Mouse (Mus musculus) neural tube, embryonic 14.5 days (tissue): ENCODE results near the gene Ptprj. TPM values are rescaled to one million over a fixed set of nuclear protein-coding genes. Genes with fewer than 3 reads are reported as not detected.
A peak's percentile ranks its signal among the peaks of the same experiment; 100 is the strongest.

Experiments
- ATAC-seq: fragments of 200-750 bp; cut with Nextera tagmentation; 2 replicates; pipeline ENCODE4 v1.8.0; 2017; ENCODE audit warnings: low read depth, mild to moderate bottlenecking, moderate TSS enrichment, moderate library complexity
- H3K27ac ChIP-seq: fragments of 300-500 bp; sonication (generic); 2 replicates; pipeline ENCODE4 v1.5.1; 2014; ENCODE audit warnings: low read depth, mild to moderate bottlenecking, control low read depth, low read length, moderate library complexity, mixed read lengths
- H3K27me3 ChIP-seq: fragments of 300-500 bp; sonication (generic); 2 replicates; pipeline ENCODE4 v1.6.1; 2014; ENCODE audit warnings: low read length; ENCODE audit not compliant: control insufficient read depth, insufficient read depth
- H3K36me3 ChIP-seq: fragments of 300-500 bp; sonication (generic); 2 replicates; pipeline ENCODE4 v1.6.1; 2014; ENCODE audit warnings: low read length, mixed read lengths; ENCODE audit not compliant: control insufficient read depth, insufficient read depth
- H3K4me1 ChIP-seq: fragments of 300-500 bp; sonication (generic); 2 replicates; pipeline ENCODE4 v1.6.1; 2014; ENCODE audit warnings: low read length; ENCODE audit not compliant: control insufficient read depth, insufficient read depth
- H3K4me2 ChIP-seq: fragments of 300-500 bp; sonication (generic); 2 replicates; pipeline ENCODE4 v1.6.1; 2014; ENCODE audit warnings: mild to moderate bottlenecking, low read depth, low read length, control low read depth
- H3K4me3 ChIP-seq: fragments of 300-500 bp; sonication (generic); 2 replicates; pipeline ENCODE4 v1.5.1; 2014; ENCODE audit warnings: low read depth, low read length, control low read depth, mixed read lengths
- H3K9ac ChIP-seq: fragments of 300-500 bp; sonication (generic); replicated peaks from 2 replicates; pipeline ENCODE4 v1.6.1; 2014; ENCODE audit warnings: low read depth, mild to moderate bottlenecking, control low read depth, low read length, mixed read lengths
- H3K9me3 ChIP-seq: fragments of 300-500 bp; sonication (generic); 2 replicates; pipeline ENCODE4 v1.6.1; 2016; ENCODE audit warnings: low read length; ENCODE audit not compliant: control insufficient read depth
- WGBS: fragments of 180-500 bp; shearing (Covaris S2); extraction: QIAGEN DNeasy Blood & Tissue Kit; methylation state at CpG from one replicate; pipeline ENCODE4 v1.1.7; 2014; 5-methylcytosine and 5-hydroxymethylcytosine counted together
- polyA plus RNA-seq: library from polyadenylated mRNA; unstranded; fragments of >200 nt; fragmentation: Nextera tagmentation; extraction: Ambion mirVana; gene quantifications from 2 replicates; pipeline ENCODE4 v1.2.1, GENCODE M21; 2014

Ptprj gene
- polyA plus RNA-seq, 1 experiment from 2014 or later = 9.7 TPM

- Histone ChIP-seq H3K9me3 (no peaks in the 10 kb centered on the region), H3K4me2 (no peak overlapping the region), H3K36me3 (no peaks in the 10 kb centered on the region), H3K27ac (no peak overlapping the region), H3K27me3 (no peaks in the 10 kb centered on the region), H3K9ac (no peak overlapping the region), H3K4me1 (peaks cover 14% of the 10 kb centered on the region; the same call in 1 of the 2 replicates), H3K4me3 (no peak overlapping the region)
- WGBS = 89% methylated on average over 5 of the region's 5 CpGs
- no peak for ATAC-seq
Measured at GRCm38 (mm10) chr2:90532095-90532494, 48.4 kb downstream of the Ptprj start.

- Histone ChIP-seq H3K36me3 (no peaks in the 10 kb centered on the region), H3K4me1 (peaks cover 16% of the 10 kb centered on the region; the same call in 1 of the 2 replicates), H3K27ac (0 out of 2 replicates have a peak overlapping the region, but pooled peaks have one; percentile 0), H3K27me3 (no peaks in the 10 kb centered on the region), H3K9me3 (no peaks in the 10 kb centered on the region), H3K4me3 (no peak overlapping the region), H3K4me2 (no peak overlapping the region), H3K9ac (no peak overlapping the region)
- no peak for ATAC-seq
- WGBS = 87% methylated on average over 5 of the region's 5 CpGs
Measured at GRCm38 (mm10) chr2:90528107-90528506, 52.3 kb downstream of the Ptprj start.

DNA sequence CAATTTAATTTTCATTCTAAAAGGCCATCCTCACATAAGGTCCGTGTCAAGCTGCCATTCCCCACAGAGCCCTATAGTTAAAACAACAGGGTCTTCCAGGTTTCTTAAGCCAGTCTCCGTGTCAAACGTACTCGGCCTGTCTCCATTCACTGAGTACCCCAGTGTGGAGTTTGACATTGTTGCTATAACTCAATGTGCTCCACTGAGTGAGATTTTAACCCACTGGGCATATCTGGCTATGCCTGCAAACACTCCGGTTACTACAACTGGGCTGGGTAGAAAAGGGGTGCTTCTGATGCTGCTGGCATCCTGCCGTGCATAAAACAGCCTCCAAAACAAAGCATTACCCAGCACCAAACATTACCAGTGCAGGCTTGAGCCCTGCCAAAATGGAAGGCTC is 53.5 kb downstream of the Ptprj start:
- 24% methylated on average over 6 of the region's 6 CpGs for WGBS
- Histone ChIP-seq H3K4me1 (peaks cover 16% of the 10 kb centered on the region; the same call in 1 of the 2 replicates), H3K9me3 (no peaks in the 10 kb centered on the region), H3K4me2 (no peak overlapping the region), H3K36me3 (no peaks in the 10 kb centered on the region), H3K4me3 (no peak overlapping the region), H3K9ac (no peak overlapping the region; the same call in 1 of the 2 replicates), H3K27ac (peak overlapping the region; percentile 44), H3K27me3 (no peaks in the 10 kb centered on the region)
- ATAC-seq = peak; percentile 25; the same call in 1 of the 2 replicates

- no peak overlapping the region for H3K4me2 ChIP-seq
- H3K9me3 ChIP-seq = no peaks in the 10 kb centered on the region
- 16% methylated on average over 6 of the region's 6 CpGs for WGBS
- H3K27me3 ChIP-seq = no peaks in the 10 kb centered on the region
- peak overlapping the region; percentile 44 for H3K27ac ChIP-seq
- H3K9ac ChIP-seq = no peak overlapping the region; the same call in 1 of the 2 replicates
- no peak overlapping the region for H3K4me3 ChIP-seq
- ATAC-seq = 0 out of 2 replicates have a peak, but pooled peaks have one; percentile 68
- no peaks in the 10 kb centered on the region for H3K36me3 ChIP-seq
- H3K4me1 ChIP-seq = peaks cover 16% of the 10 kb centered on the region; the same call in 1 of the 2 replicates
Measured at GRCm38 (mm10) chr2:90526564-90526963, 53.9 kb downstream of the Ptprj start.

DNA sequence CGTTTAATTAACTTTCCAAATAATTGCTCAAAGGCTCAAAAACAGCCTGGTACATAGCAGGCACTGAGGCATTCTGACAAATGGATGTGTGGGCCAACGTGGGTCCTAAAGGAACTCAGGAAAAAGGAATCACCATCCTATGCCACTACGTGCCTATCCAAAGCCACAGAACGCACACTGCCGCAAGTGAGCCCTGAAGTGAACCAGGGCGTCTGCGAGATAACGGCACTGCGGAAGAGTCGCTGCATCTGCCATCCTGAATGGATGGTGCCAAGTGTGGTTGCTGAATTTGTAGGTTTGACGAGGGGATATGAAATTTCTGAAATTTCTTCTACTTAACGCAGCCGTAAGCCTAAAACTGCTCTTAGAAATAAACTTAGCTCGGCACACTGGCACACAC is 54.6 kb downstream of the Ptprj start:
- no peak overlapping the region for H3K4me2 ChIP-seq
- no peak for ATAC-seq
- WGBS = 79% methylated on average over 14 of the region's 14 CpGs

DNA sequence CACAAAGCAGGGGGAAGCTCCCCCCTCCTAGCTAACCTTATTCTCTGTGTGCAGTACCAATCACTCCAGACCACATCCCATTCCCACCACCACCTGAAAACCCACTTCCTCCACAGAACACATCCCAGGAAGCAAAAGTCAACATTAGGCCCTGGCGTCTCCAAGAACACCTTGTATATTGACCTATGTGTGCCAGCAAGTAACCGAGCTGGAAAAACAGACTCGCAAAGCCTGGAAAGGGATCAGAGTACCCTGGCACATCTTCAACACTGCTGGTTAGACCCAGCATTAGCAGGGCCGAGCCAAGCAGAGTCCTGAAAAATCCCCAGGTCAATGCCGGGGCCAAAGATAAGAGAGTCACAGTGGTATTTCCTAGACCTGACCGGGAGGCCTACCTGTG is 58.0 kb downstream of the Ptprj start:
- no peak overlapping the region for H3K4me2 ChIP-seq
- no peak overlapping the region for H3K27ac ChIP-seq
- H3K4me3 ChIP-seq = no peak overlapping the region
- H3K9ac ChIP-seq = no peak overlapping the region
- H3K27me3 ChIP-seq = no peaks in the 10 kb centered on the region
- 85% methylated on average over 6 of the region's 6 CpGs for WGBS
- H3K9me3 ChIP-seq = no peaks in the 10 kb centered on the region
- peaks cover 13% of the 10 kb centered on the region; the same call in 1 of the 2 replicates for H3K4me1 ChIP-seq
- no peak for ATAC-seq
- H3K36me3 ChIP-seq = no peaks in the 10 kb centered on the region

More for the DNA sequence above, 54.6 kb downstream of the Ptprj start:
- peaks cover 16% of the 10 kb centered on the region; the same call in 1 of the 2 replicates for H3K4me1 ChIP-seq
- peak overlapping the region; percentile 64 for H3K27ac ChIP-seq
- H3K36me3 ChIP-seq = no peaks in the 10 kb centered on the region
- H3K9ac ChIP-seq = no peak overlapping the region
- H3K27me3 ChIP-seq = no peaks in the 10 kb centered on the region
- no peak overlapping the region for H3K4me3 ChIP-seq
- no peaks in the 10 kb centered on the region for H3K9me3 ChIP-seq

- no peak overlapping the region for H3K4me2 ChIP-seq
- ATAC-seq = no peak
- no peak overlapping the region for H3K27ac ChIP-seq
- H3K4me3 ChIP-seq = no peak overlapping the region
- 86% methylated on average over 1 of the region's 1 CpGs for WGBS
- no peaks in the 10 kb centered on the region for H3K36me3 ChIP-seq
- no peak overlapping the region for H3K9ac ChIP-seq
- peaks cover 10% of the 10 kb centered on the region; the same call in 1 of the 2 replicates for H3K4me1 ChIP-seq
- H3K27me3 ChIP-seq = no peaks in the 10 kb centered on the region
- no peaks in the 10 kb centered on the region for H3K9me3 ChIP-seq
Measured at GRCm38 (mm10) chr2:90521909-90522308, 58.5 kb downstream of the Ptprj start.

GRCm38 (mm10) chr2:90518296-90518695 is 62.2 kb downstream of the Ptprj start:
- Histone ChIP-seq H3K9ac (no peak overlapping the region), H3K4me3 (no peak overlapping the region), H3K36me3 (no peaks in the 10 kb centered on the region), H3K4me2 (no peak overlapping the region), H3K4me1 (peaks cover 4% of the 10 kb centered on the region; the same call in 1 of the 2 replicates), H3K27ac (no peak overlapping the region), H3K9me3 (no peaks in the 10 kb centered on the region), H3K27me3 (no peaks in the 10 kb centered on the region)
- no peak for ATAC-seq
- 86% methylated on average over 6 of the region's 6 CpGs for WGBS

DNA sequence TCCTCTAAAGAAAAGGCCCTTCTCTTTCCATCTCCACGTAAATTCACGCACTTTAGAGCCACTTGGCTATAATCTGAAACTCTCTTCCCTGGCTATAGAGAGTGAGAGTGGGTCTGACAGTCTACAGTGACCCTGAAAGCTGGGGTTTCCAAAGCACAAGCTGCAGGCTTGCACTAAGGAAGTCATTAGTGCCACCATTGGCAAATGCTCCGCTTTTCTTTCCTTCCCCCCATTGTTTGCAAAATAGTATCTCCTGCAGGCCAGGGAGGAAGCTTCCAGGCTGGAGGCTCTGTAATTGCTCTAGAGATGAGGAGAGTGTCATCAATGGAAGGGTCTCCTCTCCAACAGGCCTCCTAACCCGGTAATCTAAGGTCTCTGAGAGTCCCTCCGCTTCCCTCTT is 65.5 kb downstream of the Ptprj start:
- H3K4me1 ChIP-seq = peaks cover 4% of the 10 kb centered on the region; the same call in 1 of the 2 replicates
- H3K36me3 ChIP-seq = no peaks in the 10 kb centered on the region
- H3K4me2 ChIP-seq = no peak overlapping the region
- no peaks in the 10 kb centered on the region for H3K9me3 ChIP-seq
- 47% methylated on average over 5 of the region's 5 CpGs for WGBS
- no peak overlapping the region for H3K9ac ChIP-seq
- H3K27me3 ChIP-seq = no peaks in the 10 kb centered on the region
- ATAC-seq = no peak
- no peak overlapping the region for H3K4me3 ChIP-seq
- no peak overlapping the region for H3K27ac ChIP-seq
